Mouse (Mus musculus) embryo, embryonic 9.5 days (tissue): Measurements from ENCODE around the gene Avp.

ENCODE experiments used
- DNase-seq: peaks from one replicate; pipeline ENCODE4 v3.0.0-alpha.2; 2017; ENCODE audit errors: extremely low spot score

Gene Avp

DNA sequence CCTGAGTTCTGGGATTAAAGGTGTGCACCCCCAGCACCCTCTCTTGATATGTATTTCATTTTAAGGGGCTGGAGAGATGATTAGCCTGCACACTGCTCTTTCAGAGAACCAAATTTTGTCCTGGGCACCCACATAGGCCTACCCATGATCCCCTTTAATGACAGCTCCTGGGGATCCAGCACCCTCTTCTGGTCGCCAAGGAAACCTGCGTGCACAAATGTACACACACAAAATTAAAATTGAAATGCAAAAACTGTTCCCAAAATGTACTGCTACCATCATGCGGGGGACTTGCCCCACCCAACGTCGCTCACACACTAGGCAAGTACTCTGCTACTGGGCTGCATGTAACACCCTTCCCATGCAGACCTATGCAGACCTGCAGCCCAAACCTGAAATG lies 7.4 kb downstream of the Avp start:
- no peak for DNase-seq

DNA sequence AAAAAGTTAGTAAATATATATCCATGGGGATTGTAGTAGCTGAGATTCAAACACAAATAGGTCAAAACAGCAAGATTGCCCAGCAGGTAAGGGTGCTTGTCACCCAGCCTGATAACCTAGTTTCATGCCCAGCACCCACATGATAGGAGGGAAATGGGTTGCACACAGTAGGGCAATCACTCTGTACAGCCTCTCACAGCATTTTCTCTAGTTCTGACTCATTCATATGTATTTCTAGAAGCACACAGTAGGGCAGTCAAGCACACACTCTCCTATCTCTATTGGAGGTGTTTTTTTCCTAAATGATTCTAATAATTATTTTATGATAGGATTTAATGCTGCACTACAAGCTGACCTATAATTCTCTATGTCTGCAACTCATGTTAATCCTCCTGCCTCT lies 12.4 kb downstream of the Avp start:
- no peak for DNase-seq

DNA sequence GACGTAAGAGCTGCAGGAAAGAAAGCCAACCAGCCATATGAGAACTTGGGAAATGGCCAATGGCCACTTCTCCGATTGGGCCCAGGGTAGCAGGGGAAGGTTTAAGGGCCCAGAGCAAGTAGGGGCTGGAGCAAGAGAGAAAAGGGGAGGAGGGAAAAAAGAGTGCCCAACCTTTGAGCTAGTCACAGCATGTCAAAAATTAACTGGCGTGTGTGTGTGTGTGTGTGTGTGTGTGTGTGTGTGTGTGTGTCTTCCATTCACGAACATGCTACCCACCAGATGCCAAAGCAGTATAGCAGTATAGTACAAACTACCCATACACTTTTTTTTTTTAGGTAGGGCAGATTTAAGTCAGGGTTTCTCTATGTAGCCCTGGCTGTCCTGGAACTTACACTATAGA lies 13.4 kb downstream of the Avp start:
- DNase-seq: no peak

DNA sequence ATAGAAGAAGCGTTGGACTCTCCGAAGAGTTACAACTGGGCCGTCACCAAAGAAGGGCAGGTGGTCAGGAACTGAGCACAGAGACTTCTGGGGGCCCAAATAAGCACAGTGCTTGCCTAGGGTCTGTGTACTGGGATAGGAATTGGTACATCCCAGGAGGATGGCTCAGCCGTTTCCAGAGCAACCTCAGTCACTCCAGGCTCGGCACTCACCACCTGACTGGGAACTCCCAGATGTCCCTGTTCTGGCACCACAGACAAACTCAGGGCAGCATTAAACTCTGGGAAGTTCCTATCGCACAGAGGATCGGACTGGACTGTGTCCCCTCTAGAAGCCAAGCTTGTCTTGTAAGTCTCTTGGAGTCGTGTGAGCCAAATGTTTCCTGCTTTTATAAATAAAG lies 17.4 kb downstream of the Avp start:
- DNase-seq: no peak

DNA sequence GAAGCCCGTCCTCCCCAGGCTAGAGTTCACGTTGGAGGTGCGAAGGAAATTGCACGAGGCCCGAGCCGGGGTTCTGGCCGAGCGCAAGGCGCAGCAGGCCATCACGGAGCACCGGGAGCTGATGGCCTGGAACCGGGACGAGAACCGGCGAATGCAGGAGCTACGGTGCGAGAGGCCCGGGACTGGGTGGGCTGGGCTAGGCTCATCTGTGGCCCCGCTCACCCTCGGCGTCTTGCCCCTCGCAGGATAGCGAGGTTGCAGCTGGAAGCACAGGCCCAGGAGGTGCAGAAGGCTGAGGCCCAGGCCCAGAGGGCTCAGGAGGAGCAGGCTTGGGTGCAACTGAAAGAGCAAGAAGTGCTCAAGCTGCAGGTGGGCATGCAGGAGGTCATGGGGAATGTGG lies 18.3 kb downstream of the Avp start:
- no peak for DNase-seq

DNA sequence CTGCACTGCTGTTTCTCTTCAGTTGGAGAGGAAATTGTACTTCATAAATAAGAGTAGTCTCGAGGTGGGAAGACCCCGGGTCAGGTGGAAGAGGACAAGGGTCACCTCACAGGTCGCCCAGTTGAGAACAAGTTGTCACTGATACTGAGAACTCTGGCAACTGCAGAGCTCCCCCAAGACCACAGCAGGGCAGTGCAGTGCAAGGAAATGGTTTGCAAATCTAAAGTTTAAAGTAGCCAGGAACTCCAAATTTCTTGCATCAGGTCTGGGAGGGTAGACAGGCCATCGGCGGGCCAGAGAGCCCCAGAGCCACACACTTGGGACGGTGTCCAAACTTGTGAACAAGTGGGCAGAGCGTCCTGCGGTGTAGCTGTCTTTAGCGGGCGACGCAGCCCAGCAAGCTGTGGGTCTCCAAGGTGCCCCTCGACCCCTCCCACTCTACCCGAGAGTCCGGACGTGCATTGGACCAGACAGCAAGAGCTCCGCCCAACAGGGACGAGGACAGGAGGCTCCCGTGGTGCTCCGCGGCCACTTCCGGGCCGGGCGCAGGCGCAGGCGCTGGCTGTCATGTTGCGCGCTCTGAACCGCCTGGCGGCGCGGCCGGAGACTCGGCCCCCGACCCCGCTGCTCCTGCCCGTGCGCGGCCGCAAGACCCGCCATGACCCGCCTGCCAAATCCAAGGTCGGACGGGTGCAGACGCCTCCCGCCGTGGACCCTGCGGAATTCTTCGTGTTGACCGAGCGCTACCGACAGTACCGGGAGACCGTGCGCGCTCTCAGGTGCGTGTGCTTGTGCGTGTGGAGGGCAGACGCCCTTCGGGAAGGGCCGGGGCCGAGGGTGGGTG lies 18.9 kb downstream of the Avp start, which contains the start of gene Mrps26:
Gene Mrps26, plus strand, starts transcription at position 531 of the 844 bp plus-strand sequence.
- DNase-seq: peak; percentile 92

DNA sequence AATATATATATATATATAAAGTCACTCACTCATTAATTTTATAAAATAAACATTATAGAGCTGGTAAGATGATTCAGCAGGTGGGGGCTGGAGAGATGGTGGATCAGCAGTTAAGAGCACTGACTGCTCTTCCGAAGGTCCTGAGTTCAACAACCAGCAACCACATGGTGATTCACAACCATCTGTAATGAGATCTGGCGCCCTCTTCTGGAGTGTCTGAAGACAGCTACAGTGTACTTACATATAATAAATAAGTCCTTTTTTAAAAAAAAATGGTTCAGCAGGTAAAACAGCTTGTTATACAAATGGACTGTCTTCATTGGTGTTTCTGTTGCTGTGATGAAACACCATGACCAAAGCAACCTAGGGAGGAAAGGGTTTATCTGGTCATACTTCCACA lies 24.3 kb downstream of the Avp start:
- no peak for DNase-seq

DNA sequence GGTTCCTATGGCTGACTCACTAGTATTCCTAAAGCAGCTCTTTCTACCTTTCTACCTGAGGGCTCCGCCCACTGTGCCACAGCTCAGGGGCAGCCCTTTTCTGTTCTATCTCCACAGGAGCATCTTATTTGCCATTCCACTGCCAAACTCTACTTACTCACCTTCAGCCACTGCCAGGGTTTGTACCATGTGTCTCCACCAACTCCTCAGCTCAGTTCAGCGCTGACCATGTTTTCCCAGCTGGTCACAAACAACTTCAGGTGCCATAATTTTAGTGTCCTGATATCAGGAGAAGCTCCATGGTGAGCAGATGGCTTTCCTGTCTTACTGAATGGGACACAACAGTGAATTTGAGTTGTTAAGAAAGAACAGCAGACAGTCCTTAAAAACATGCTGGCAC lies 24.9 kb downstream of the Avp start:
- no peak for DNase-seq

DNA sequence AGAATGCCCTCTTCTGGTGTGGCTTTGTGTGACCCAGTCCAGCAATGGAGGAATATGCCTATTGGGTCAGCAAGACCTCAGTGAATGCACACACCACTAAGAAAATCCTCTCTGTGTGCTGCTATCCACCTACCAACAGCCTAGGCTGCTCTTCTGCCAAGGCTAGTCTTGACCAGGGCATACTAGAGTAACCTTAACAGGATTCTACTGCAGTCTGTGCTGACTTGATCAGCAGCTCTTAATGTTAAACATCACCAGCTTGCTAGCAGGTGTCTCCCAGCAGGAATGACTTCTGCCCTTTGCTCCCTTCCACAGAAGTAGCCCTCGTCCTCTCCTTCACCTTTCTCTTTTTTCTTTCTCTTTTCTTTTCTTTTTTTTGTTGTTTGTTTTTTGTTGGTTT lies 26.1 kb downstream of the Avp start:
- DNase-seq: no peak

DNA sequence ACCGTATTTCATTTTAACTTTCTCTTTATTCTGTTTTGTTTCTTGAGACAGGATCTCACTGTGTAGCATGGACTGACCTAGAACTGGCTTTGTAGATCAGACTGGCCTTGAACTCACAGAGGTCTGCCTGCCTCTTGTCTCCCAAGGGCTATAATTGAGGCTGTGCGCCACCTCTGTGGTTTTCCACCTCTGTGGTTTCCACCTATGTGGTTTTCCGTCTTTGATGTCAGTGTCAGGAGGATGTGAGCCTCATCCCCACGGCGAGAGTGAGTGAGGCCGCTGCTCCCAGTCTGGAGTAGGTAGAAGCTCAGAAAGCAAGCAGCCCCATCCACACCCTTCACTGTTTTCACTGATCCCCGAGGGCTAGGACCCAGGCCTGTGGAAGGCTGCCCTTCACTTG lies 27.5 kb downstream of the Avp start:
- no peak for DNase-seq

DNA sequence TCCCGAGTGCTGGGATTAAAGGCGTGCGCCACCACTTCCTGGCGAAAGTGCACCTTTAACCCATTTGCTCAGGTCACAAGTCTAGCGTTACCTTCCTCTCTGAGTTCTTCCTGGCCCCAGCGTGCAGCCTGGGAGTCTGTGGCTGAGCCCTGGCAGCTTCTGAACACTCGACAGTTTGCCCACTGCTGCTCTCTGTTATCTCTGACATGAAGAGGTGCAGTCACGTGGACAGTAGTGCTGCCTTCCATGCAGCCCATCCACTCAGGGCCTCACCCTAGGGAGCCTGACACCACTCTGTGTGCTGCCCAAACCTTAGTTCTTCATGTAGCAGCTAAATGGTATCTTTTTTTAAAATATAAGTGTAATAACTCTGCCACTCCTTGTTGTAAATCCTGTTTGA lies 35.4 kb downstream of the Avp start:
- DNase-seq: no peak

DNA sequence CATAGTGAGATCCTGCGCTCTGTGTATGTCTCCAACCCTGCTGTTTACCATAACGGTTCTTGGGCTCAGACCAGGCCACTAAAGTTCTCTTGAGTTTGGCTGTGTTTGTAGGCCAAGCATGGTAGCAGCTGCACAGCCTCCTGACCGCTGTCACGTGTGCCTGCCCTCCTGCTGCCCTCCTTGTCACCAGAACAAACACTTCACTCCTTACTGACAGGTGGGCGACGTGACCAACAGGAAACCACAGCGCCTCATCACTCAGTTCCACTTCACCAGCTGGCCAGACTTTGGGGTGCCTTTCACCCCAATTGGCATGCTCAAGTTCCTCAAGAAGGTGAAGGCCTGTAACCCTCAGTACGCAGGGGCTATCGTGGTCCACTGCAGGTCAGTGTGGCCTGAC lies 42.1 kb downstream of the Avp start:
- no peak for DNase-seq

DNA sequence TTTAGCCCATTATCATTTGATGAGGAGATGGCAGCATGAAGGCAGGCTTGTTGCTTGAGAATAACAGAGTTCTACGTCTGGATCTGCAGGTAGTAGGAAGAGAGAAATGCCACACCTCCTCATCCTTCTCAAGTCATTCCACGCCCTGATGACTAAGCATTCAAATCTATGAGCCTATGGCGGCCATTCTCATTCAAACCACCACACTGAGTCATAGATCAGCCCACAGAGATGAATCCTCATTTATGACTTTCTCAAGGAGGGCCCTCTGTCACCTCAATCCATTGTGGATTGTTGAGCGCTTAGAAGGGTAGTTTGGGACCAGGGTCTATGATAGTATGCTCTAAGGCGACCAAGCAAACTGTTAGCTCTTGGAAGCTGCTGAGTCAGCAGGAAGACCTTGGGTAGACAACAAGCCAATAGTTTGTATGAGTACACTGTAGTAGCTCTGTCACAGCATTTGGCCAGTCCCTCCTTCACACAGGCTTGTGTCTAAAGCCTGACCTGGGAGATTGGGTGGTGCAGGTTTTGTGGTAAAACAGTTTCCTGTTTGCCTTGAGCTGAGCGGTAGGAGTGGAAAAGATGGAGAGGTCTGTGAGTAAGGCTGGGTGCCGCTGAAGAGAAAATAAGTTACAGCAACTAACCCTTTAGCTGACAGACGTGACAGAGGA lies 43.3 kb downstream of the Avp start:
- DNase-seq: no peak

DNA sequence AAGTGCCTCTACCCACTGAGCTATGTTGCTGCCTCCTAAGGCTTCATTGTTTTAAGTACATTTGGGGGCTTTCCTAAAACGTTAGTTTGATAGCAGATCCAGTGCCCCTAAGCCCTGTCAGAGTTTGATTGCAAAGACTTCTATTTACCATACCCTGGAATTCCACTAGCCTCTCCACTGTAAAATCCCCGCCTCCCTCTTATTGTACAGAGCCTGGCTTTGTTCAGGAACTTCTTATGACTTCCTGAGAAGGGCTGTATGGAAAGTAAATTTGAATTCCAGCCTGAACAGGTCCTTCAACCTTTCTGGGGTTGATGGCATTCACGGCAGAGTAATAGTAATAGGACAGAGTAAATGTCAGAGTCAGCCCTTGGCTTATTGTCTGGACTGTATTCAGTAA lies 45.5 kb downstream of the Avp start:
- DNase-seq: no peak

DNA sequence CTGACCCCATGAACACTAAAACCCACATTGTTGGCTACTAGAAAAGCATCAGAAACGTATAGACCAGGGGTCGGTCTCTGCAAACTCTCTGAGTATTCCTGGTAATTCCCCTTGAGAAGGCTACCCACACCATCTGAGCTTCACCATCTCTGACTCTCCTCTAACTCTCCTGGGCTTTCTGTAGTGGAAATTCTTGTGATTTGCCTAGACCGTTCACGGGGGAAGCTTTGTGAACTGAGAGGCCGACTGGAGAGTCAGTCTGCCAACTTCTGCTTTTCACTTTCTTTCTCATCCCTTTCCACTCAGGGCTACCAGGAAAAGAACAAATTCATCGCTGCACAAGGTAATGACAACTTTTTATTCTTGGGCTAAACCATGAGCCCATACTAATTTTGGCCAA lies 47.3 kb downstream of the Avp start:
- no peak for DNase-seq

DNA sequence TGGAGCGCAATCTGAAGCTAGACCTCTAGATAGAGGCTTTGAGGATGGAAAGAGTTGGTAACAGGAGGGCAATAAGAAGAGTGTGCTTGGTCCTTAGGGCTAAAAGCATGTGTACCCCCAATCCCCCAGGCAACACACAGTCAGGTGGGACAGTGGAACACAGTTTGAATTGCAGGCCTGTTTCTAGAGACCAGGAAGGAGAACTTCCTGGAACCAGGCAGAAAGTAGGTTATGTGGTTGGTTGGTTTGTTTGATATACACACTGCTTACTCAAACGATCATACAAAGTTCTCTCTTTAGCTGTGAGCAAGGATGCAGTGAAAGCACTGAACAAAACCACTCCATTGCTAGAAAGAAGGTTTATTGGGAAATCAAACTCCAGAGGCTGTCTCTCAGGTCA lies 50.2 kb downstream of the Avp start:
- DNase-seq: no peak
